Mouse (Mus musculus): ENCODE measurements around the gene Lsg1. TPM values are rescaled to one million over a fixed set of nuclear protein-coding genes. Genes with fewer than 3 reads are reported as not detected.

Gene Lsg1
- 10 to 100 TPM; 21.4 to 25.4 TPM for total RNA-seq (2023)

DNA sequence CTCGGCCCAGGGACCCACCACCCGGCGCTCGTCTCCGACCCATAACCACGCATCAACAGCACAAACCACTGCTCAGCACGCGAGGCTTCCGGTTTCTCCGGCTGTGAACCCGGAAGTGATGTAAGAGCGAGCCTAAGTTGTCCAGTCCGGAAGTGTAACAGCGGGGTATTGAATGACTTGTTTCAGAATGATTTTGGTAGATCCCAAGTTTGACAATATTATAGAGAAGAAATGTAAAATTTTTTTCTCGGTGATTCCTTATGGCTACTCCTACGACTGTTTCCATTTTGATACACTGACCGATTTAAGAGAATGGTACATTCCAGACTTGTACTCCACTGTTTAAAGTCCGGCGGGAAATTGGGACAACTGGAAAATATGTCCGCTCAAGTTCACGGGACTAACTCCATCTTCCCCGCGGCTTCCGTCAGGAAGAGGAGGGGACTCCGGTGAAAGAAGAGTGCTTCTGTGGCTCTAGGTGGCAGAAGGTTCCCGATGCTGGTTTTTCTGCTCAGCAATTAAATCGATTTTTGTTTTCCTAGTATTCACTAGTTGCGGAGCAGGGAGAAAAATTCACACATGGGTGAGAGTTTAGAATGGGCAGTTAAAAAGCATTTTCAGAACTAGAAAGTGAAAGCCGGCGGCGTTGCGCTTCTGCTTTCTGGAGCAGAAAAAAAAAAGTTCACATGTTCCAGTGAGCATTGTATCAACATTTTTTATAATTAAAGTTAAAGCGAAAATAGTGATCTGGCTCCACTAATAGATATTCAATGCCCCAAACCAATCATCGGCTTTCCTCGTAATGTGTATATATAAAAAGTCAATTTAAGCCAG is at the start of gene Lsg1:
Lsg1 (minus strand) TSS at position 99 of the 834 bp plus-strand sequence.

DNA sequence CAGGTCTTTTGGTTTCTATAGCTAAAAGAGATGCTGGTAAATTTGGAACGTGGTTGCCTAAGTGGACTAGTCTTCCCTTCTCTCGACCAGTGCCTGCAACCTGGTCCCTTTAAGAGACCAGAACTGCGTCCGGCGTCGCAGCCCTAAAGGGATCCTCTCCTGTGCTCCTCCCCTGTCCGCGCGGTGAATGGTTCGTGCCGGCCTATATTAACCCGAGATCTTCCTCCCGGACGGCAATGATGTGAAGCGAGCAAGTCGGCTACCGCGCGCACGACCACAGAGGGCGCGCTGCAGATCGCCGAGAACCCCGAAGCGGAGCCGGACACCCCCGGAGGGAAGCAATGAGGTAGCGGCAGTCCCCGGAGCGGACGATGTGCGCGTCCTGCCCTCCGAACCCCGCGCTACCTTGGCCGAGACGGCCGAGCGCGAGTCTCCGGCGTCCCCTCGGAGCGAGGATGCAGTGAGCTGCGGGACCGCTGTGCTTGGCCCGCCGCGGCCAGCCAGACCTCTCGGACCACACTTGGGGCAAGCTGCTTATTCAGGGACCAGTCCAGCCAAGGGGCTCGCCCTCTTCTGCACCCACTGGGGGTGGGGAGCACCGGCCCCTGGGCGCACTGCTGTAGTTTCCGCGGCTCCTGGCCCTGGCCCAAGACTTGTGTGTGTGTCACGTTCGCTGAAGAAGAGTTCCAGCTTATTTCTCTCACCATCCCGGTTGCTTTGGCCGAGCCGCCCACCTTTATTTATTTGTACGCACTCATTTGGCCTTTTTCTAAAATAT is 12.3 kb upstream of the Lsg1 start, which contains the start of gene Fam43a:
Fam43a (plus strand) TSS at position 233 of the 778 bp plus-strand sequence.

DNA sequence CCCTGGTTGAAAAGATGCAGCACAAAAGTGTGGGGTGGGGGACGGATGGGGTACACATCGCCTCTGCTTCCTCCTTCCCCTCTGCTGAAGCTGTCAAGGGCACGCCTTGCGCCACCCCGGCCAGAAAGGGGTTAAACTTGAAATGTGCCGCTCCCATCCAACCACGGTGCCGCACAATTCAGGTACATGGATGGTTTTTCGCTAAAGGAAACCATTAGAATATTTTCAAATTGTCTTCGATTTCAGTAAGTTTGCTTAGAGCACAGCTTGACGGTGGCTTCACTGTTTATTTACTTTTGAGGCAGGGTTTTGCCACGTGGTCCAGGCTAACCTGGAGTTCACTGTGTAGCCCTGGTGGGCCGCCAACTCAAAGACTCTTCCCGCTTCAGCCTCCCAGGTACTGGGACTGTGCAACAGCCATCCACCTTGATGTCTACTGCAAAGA is 36.6 kb downstream of the Lsg1 start, which contains the start of gene Tmem44:
Tmem44 (minus strand) TSS at position 95 of the 445 bp plus-strand sequence.

Other genes starting within 250 kb of the Lsg1 start
- 10 to 100 TPM; 74.5 to 90.1 TPM for gene Atp13a3, start 181.6 kb downstream of the Lsg1 start, total RNA-seq (2023)
- not detected for gene Tmem44, start 36.8 kb downstream of the Lsg1 start, total RNA-seq (2023)
- gene Fam43a, start 12.1 kb upstream of the Lsg1 start, total RNA-seq (2023) = 10 to 100 TPM; 13.6 to 19.2 TPM

Data from neutrophil, adult 59 days (primary cell).